Mouse (Mus musculus): ENCODE measurements around the gene Sars2. TPM values are rescaled to one million over a fixed set of nuclear protein-coding genes. Genes with fewer than 3 reads are reported as not detected.
A peak's percentile ranks its signal among the peaks of the same experiment; 100 is the strongest.

The Sars2 gene
- polyA plus RNA-seq, 1 experiment from 2014 or later = 33.0 TPM

DNA sequence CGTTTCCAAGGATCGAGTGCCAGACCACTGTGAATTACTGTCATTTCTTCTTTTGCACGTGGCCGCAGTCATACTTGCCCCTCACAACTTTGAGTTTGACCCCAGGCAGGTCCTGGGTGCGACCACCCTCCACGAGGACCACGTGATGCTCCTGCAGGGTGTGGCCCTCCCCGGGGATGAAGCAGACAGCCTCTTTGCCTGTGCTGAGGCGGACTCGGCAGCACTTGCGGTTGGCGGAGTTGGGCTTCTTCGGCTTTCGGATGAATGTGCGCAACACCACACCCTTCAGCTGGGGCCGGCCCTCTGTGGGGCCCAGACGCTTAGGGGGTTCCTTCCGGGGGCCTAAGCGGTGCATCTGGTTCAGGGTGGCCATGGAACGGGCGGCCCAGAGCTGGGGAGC, 2.0 kb upstream of the Sars2 start:
- peaks cover 45% of the 10 kb centered on the region for H3K36me3 ChIP-seq (ENCODE audit: control insufficient read depth, insufficient read depth, low read length)
- no peak overlapping the region for H3K9ac ChIP-seq (ENCODE audit: low read depth, low read length)
- no peak for ATAC-seq (ENCODE audit: low FRiP score, low TSS enrichment)
- 95% methylated on average over 21 of the region's 21 CpGs for WGBS
- no peaks in the 10 kb centered on the region for H3K27me3 ChIP-seq (ENCODE audit: control insufficient read depth, insufficient read depth, low read length)
- no peak overlapping the region for H3K4me2 ChIP-seq (replicated peaks; ENCODE audit: low read depth, low read length)
- H3K4me1 ChIP-seq (ENCODE audit: control insufficient read depth, insufficient read depth, low read length) = peaks cover 10% of the 10 kb centered on the region
- H3K9me3 ChIP-seq (ENCODE audit: control insufficient read depth, low read length) = no peaks in the 10 kb centered on the region
- no peak overlapping the region for H3K27ac ChIP-seq (ENCODE audit: low read depth, low read length)
- H3K4me3 ChIP-seq (ENCODE audit: low read length) = no peak overlapping the region

DNA sequence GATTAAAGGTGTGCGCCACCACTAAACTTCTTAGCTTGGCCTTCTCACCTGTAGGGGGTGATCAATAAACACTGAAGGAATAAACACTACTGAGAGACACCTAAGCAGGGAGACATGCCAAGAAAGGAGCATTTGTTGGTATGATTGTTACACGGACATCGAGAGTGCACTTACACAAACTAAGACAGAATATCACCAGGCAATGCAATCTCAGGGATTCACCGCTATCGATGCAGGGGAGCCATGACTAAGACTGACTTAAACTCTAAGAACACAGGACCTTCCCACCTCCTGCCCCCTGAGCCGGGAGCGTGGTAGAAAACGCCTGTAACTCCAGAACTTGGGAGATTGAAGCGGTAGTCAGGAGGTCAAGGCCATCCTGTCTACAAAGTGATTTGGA, 843 bp upstream of the Sars2 start:
- H3K27ac ChIP-seq (ENCODE audit: low read depth, low read length) = no peak overlapping the region
- peak overlapping the region; percentile 76 for H3K4me3 ChIP-seq (ENCODE audit: low read length)
- WGBS = 41% methylated on average over 9 of the region's 9 CpGs
- no peaks in the 10 kb centered on the region for H3K27me3 ChIP-seq (ENCODE audit: control insufficient read depth, insufficient read depth, low read length)
- no peaks in the 10 kb centered on the region for H3K9me3 ChIP-seq (ENCODE audit: control insufficient read depth, low read length)
- H3K9ac ChIP-seq (ENCODE audit: low read depth, low read length) = peak overlapping the region; percentile 70
- ATAC-seq (ENCODE audit: low FRiP score, low TSS enrichment) = no peak
- H3K36me3 ChIP-seq (ENCODE audit: control insufficient read depth, insufficient read depth, low read length) = peaks cover 49% of the 10 kb centered on the region
- H3K4me1 ChIP-seq (ENCODE audit: control insufficient read depth, insufficient read depth, low read length) = peaks cover 10% of the 10 kb centered on the region
- peak overlapping the region; percentile 54 for H3K4me2 ChIP-seq (replicated peaks; ENCODE audit: low read depth, low read length)

DNA sequence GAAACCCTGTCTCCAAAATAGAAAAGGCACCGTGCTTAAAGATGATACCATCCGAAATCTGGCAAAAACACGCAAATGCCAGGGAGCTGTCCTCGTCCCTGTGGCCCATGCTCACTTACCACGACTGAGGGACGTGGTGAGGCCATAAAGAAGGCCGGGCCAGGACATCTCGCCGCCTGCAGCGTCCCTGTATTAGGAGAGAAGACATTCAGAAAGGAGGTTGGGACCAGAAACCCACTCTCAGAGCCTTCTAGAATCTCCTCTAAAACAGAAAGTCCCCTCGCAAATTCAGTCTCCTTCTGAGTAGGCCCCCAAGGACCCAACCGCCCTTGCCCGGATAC, 454 bp upstream of the Sars2 start:
- peak overlapping the region; percentile 20; the same call in 1 of the 2 replicates for H3K27ac ChIP-seq (ENCODE audit: low read depth, low read length)
- 1% methylated on average over 13 of the region's 13 CpGs for WGBS

DNA sequence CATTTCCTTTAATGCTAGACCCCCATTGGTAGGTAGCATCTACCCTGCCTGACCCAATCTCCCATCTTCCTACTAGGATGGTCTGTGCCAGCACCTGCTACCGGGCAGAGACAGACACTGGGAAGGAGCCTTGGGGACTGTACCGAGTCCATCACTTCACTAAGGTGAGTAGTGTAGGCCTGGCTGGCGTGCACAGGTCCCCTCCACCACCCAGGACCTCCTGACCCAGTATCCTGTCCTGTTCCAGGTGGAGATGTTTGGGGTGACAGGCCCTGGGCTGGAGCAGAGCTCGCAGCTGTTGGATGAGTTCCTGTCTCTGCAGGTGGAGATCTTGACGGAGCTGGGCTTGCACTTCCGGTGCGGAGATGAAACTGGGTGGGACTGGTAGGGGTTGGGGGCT, 8.1 kb downstream of the Sars2 start:
- no peaks in the 10 kb centered on the region for H3K27me3 ChIP-seq (ENCODE audit: control insufficient read depth, insufficient read depth, low read length)
- 90% methylated on average over 7 of the region's 7 CpGs for whole genome bisulfite sequencing
- H3K27ac ChIP-seq (ENCODE audit: low read depth, low read length) = no peak overlapping the region
- no peak overlapping the region for H3K4me3 ChIP-seq (ENCODE audit: low read length)
- no peak for ATAC-seq (ENCODE audit: low FRiP score, low TSS enrichment)
- no peaks in the 10 kb centered on the region for H3K4me1 ChIP-seq (ENCODE audit: control insufficient read depth, insufficient read depth, low read length)
- H3K9me3 ChIP-seq (ENCODE audit: control insufficient read depth, low read length) = no peaks in the 10 kb centered on the region
- H3K4me2 ChIP-seq (replicated peaks; ENCODE audit: low read depth, low read length) = no peak overlapping the region
- no peak overlapping the region for H3K9ac ChIP-seq (ENCODE audit: low read depth, low read length)
- H3K36me3 ChIP-seq (ENCODE audit: control insufficient read depth, insufficient read depth, low read length) = peaks cover 22% of the 10 kb centered on the region

More for the DNA sequence above, 454 bp upstream of the Sars2 start:
- Histone ChIP-seq H3K4me3 (ENCODE audit: low read length) (peak overlapping the region; percentile 76), H3K27me3 (ENCODE audit: control insufficient read depth, insufficient read depth, low read length) (no peaks in the 10 kb centered on the region), H3K36me3 (ENCODE audit: control insufficient read depth, insufficient read depth, low read length) (peaks cover 51% of the 10 kb centered on the region), H3K9me3 (ENCODE audit: control insufficient read depth, low read length) (no peaks in the 10 kb centered on the region), H3K4me1 (ENCODE audit: control insufficient read depth, insufficient read depth, low read length) (peaks cover 10% of the 10 kb centered on the region), H3K4me2 (replicated peaks; ENCODE audit: low read depth, low read length) (peak overlapping the region; percentile 54), H3K9ac (ENCODE audit: low read depth, low read length) (peak overlapping the region; percentile 70)
- peak; percentile 14 for ATAC-seq (ENCODE audit: low FRiP score, low TSS enrichment)

DNA sequence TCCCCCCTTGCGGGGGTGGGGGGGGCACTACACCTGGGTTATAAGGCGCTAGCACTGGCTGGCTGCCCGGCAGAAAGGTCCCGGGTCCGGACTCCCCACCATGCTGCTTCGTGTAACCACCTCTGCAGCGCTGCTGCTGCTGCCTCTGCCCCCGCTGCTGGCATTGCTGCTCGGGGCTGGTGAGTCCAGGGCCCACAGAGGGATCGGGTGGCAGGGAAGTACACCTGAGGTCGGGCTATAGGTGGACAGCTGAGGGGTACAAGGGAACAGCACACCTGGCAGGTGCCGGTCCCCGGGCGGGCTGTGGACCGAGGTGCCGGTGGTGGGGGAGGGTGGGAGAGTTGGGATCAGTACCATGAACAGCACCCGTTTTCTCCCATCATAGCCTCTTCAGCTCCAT, 14.3 kb downstream of the Sars2 start, which contains the start of gene Ccer2:
Ccer2 (plus strand) TSS at position 96 of the 400 bp plus-strand sequence.
- no peak within 1 kb of the TSS for H3K9ac ChIP-seq (ENCODE audit: low read depth, low read length)
- no peaks in the 10 kb centered on the region for H3K4me1 ChIP-seq (ENCODE audit: control insufficient read depth, insufficient read depth, low read length)

DNA sequence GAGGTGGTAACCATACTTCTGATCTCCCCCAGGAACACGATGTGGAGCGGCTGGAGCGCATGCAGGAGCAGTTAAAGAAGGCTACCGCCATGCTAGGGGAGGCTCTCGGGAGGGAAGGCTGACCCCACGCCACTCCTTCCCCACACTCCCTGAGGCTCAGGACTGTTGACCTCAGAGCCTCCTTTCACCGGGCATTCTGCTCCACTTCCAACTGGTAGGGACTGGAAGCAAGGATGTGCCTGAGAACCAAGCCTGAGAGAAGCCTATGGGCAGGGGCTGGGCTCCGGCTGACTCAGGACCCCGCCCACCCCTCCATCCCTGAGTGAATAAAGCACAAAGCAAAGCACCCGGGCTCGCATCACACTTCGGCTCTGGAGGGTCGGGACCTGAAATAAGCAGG, 16.8 kb downstream of the Sars2 start:
- 88% methylated on average over 13 of the region's 13 CpGs for WGBS
- Histone ChIP-seq H3K9ac (ENCODE audit: low read depth, low read length) (no peak overlapping the region), H3K27me3 (ENCODE audit: control insufficient read depth, insufficient read depth, low read length) (0 out of 2 replicates have a peak, but pooled peaks cover 4% of the 10 kb centered on the region), H3K4me2 (replicated peaks; ENCODE audit: low read depth, low read length) (no peak overlapping the region), H3K4me3 (ENCODE audit: low read length) (no peak overlapping the region), H3K9me3 (ENCODE audit: control insufficient read depth, low read length) (no peaks in the 10 kb centered on the region), H3K36me3 (ENCODE audit: control insufficient read depth, insufficient read depth, low read length) (peaks cover 29% of the 10 kb centered on the region), H3K4me1 (ENCODE audit: control insufficient read depth, insufficient read depth, low read length) (no peaks in the 10 kb centered on the region), H3K27ac (ENCODE audit: low read depth, low read length) (no peak overlapping the region)
- no peak for ATAC-seq (ENCODE audit: low FRiP score, low TSS enrichment)

More for the DNA sequence above, 14.3 kb downstream of the Sars2 start, which contains the start of gene Ccer2:
- H3K9me3 ChIP-seq (ENCODE audit: control insufficient read depth, low read length) = no peaks in the 10 kb centered on the region
- no peak within 1 kb of the TSS for H3K27ac ChIP-seq (ENCODE audit: low read depth, low read length)
- 3% methylated on average over 17 of the region's 17 CpGs for WGBS
- peaks cover 24% of the 10 kb centered on the region for H3K36me3 ChIP-seq (ENCODE audit: control insufficient read depth, insufficient read depth, low read length)
- H3K27me3 ChIP-seq (ENCODE audit: control insufficient read depth, insufficient read depth, low read length) = 0 out of 2 replicates have a peak, but pooled peaks cover 4% of the 10 kb centered on the region
- no peak within 1 kb of the TSS for H3K4me3 ChIP-seq (ENCODE audit: low read length)
- H3K4me2 ChIP-seq (replicated peaks; ENCODE audit: low read depth, low read length) = no peak within 1 kb of the TSS
- ATAC-seq (ENCODE audit: low FRiP score, low TSS enrichment) = 0 out of 2 replicates have a peak, but pooled peaks have one; percentile 8

DNA sequence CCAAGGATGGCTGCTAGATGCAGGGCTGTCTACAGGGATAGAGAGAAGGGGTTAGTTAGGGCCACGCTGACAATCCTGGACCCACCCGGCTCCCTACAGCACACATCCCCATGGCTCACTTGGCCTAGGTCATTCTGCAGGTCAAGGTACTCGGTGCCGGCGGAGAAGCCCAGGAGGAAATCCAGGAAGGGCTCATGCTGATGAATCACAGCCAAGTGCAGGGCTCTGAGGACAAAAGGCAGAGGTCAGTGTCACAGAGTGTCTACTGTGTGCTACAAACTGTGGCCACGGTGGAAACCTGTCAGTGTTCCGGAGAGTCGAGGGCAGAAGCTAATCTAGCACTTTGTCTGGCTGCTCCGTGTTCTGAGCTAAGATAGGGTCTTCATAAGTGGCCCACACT, 20.1 kb downstream of the Sars2 start:
- Histone ChIP-seq H3K4me3 (ENCODE audit: low read length) (no peak overlapping the region), H3K4me1 (ENCODE audit: control insufficient read depth, insufficient read depth, low read length) (peaks cover 6% of the 10 kb centered on the region), H3K9me3 (ENCODE audit: control insufficient read depth, low read length) (no peaks in the 10 kb centered on the region), H3K4me2 (replicated peaks; ENCODE audit: low read depth, low read length) (no peak overlapping the region), H3K27me3 (ENCODE audit: control insufficient read depth, insufficient read depth, low read length) (no peaks in the 10 kb centered on the region), H3K27ac (ENCODE audit: low read depth, low read length) (no peak overlapping the region), H3K36me3 (ENCODE audit: control insufficient read depth, insufficient read depth, low read length) (peaks cover 29% of the 10 kb centered on the region), H3K9ac (ENCODE audit: low read depth, low read length) (no peak overlapping the region)
- WGBS = 93% methylated on average over 9 of the region's 9 CpGs
- ATAC-seq (ENCODE audit: low FRiP score, low TSS enrichment) = no peak

DNA sequence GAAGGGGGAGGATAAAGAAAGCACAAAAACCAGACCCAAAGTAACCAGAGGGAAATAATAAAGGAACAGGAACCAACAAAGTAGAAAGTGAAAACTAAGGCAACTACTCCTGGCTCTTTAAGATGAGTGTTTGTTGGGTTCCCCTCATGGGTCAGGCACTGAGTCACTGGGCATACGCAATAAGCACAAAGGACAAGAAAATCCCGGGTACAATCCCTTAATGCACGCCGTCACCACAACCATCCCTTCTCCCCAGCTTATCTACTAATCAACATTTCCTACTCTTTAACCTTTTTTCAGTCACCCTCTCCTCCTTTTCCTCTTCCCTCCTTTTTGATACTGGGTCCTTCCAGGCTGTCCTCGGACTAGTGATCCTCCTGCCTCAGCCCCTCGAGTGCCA, 23.4 kb downstream of the Sars2 start:
- no peaks in the 10 kb centered on the region for H3K27me3 ChIP-seq (ENCODE audit: control insufficient read depth, insufficient read depth, low read length)
- H3K36me3 ChIP-seq (ENCODE audit: control insufficient read depth, insufficient read depth, low read length) = peaks cover 18% of the 10 kb centered on the region
- 94% methylated on average over 6 of the region's 6 CpGs for WGBS
- H3K4me3 ChIP-seq (ENCODE audit: low read length) = peak overlapping the region; percentile 70
- no peak overlapping the region for H3K27ac ChIP-seq (ENCODE audit: low read depth, low read length)
- no peaks in the 10 kb centered on the region for H3K9me3 ChIP-seq (ENCODE audit: control insufficient read depth, low read length)
- peak overlapping the region; percentile 66 for H3K4me2 ChIP-seq (replicated peaks; ENCODE audit: low read depth, low read length)
- no peak overlapping the region for H3K9ac ChIP-seq (ENCODE audit: low read depth, low read length)
- peaks cover 6% of the 10 kb centered on the region for H3K4me1 ChIP-seq (ENCODE audit: control insufficient read depth, insufficient read depth, low read length)
- ATAC-seq (ENCODE audit: low FRiP score, low TSS enrichment) = no peak

DNA sequence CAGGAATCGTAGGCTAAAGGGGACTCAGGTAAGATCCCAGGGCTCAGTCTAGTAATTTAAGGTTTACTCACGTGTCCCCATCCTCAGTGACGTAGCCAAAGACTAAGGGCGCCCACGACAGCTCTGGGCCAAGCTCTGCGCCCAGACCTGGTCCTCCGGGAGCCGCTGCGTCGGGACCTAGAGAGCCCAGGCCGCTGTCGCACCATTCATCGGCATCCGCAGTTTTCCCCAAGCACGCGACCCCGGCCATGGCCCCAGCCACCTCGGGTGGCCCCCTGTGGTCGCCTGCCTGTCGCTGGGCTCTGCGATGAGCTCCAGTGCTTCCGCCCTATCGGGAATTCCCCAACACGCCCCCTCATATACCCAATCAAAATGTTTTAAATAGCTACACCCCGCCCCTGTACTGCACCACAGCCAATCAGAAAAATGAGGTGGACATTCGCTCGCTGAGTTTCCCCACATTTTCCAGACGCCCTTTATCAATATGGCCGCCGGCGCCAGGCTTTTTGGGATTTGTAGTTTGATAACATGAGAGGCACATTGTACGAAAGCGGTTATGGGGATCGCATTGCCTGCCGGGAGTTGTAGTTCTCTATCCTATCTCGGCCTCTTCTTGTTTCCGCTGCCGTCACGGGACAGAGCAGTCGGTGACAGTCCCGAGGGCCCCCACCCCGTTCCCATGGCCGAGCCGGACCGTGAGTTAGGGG, 24.5 kb downstream of the Sars2 start, which contains the start of gene Sirt2:
Sirt2 (plus strand) TSS at position 563 of the 707 bp plus-strand sequence.
- Histone ChIP-seq H3K4me3 (ENCODE audit: low read length) (peak within 1 kb of the TSS; percentile 70), H3K27me3 (ENCODE audit: control insufficient read depth, insufficient read depth, low read length) (no peaks in the 10 kb centered on the region), H3K9me3 (ENCODE audit: control insufficient read depth, low read length) (no peaks in the 10 kb centered on the region), H3K27ac (ENCODE audit: low read depth, low read length) (no peak within 1 kb of the TSS), H3K4me2 (replicated peaks; ENCODE audit: low read depth, low read length) (peak within 1 kb of the TSS; percentile 66), H3K36me3 (ENCODE audit: control insufficient read depth, insufficient read depth, low read length) (peaks cover 8% of the 10 kb centered on the region), H3K9ac (ENCODE audit: low read depth, low read length) (peak within 1 kb of the TSS; percentile 73), H3K4me1 (ENCODE audit: control insufficient read depth, insufficient read depth, low read length) (peaks cover 6% of the 10 kb centered on the region)
- WGBS = under 1% methylated on average over 45 of the region's 45 CpGs
- ATAC-seq (ENCODE audit: low FRiP score, low TSS enrichment) = peak; percentile 99
